Mouse (Mus musculus) heart, embryonic 12.5 days (tissue): ENCODE results near the gene Tnfsf12. TPM values are rescaled to one million over a fixed set of nuclear protein-coding genes. Genes with fewer than 3 reads are reported as not detected.

ENCODE experiments used
- microRNA counts: library from miRNA; unstranded; fragments of <30 nt; microRNA quantifications from one replicate; lab custom pipeline; 2017
- microRNA-seq: library from miRNA; unstranded; fragments of <30 nt; microRNA quantifications from one replicate; pipeline ENCODE4, GENCODE M21; 2017
- polyA plus RNA-seq: library from polyadenylated mRNA; unstranded; fragments of >200 nt; fragmentation: Nextera tagmentation; extraction: Ambion mirVana; gene quantifications from 2 replicates; pipeline ENCODE4 v1.2.1, GENCODE M21; 2016

Tnfsf12 gene
- polyA plus RNA-seq, 1 experiment from 2014 or later, result 5.6 TPM

MicroRNA genes within 50 kb of the gene (microRNA counts, 519-probe panel; counts per million panel counts)
- not detected for microRNA mmu-miR-1934 (lab: Ali Mortazavi, UCI)

Small RNA genes within 50 kb of the gene (microRNA-seq; reads per million reads assigned to microRNA genes)
- 2.6 reads per million, percentile 3 among the genes with 10 or more reads in this experiment for gene Mir1934

Other genes starting within 250 kb of the Tnfsf12 start
- gene Dnah2, start 146.7 kb downstream of the Tnfsf12 start, polyA plus RNA-seq, result 0.15 and 0.59 TPM in 2 replicates
- 87.4 and 90.0 TPM in 2 replicates for gene Efnb3, start 135.6 kb downstream of the Tnfsf12 start, polyA plus RNA-seq
- gene Wrap53, start 115.6 kb downstream of the Tnfsf12 start, polyA plus RNA-seq, result 18.7 and 19.5 TPM in 2 replicates
- 76.0 and 79.1 TPM in 2 replicates for gene Trp53, start 115.5 kb downstream of the Tnfsf12 start, polyA plus RNA-seq
- 30.9 and 31.1 TPM in 2 replicates for gene Atp1b2, start 89.9 kb downstream of the Tnfsf12 start, polyA plus RNA-seq
- gene Shbg, start 77.9 kb downstream of the Tnfsf12 start, polyA plus RNA-seq, result 0.13 and 0.82 TPM in 2 replicates
- gene Sat2, start 73.8 kb downstream of the Tnfsf12 start, polyA plus RNA-seq, result 16.5 and 17.4 TPM in 2 replicates
- 37.1 and 40.1 TPM in 2 replicates for gene Fxr2, start 62.9 kb downstream of the Tnfsf12 start, polyA plus RNA-seq
- not detected in 2 replicates for gene Sox15, start 40.5 kb downstream of the Tnfsf12 start, polyA plus RNA-seq
- 48.6 and 53.8 TPM in 2 replicates for gene Mpdu1, start 33.2 kb downstream of the Tnfsf12 start, polyA plus RNA-seq
- gene Cd68, start 29.7 kb downstream of the Tnfsf12 start, polyA plus RNA-seq, result 4.3 and 5.2 TPM in 2 replicates
- 404 and 420 TPM in 2 replicates for gene Eif4a1, start 23.4 kb downstream of the Tnfsf12 start, polyA plus RNA-seq
- gene Senp3, start 13.8 kb downstream of the Tnfsf12 start, polyA plus RNA-seq, result 74.3 and 83.0 TPM in 2 replicates
- 0.28 and 0.47 TPM in 2 replicates for gene Tnfsf13, start 10.1 kb downstream of the Tnfsf12 start, polyA plus RNA-seq
- gene Tnfsfm13, start 249 bp upstream of the Tnfsf12 start, polyA plus RNA-seq, result 1.5 and 3.3 TPM in 2 replicates
- gene Polr2a, start 62.8 kb upstream of the Tnfsf12 start, polyA plus RNA-seq, result 23.7 and 25.2 TPM in 2 replicates
- gene Slc35g3, start 66.1 kb upstream of the Tnfsf12 start, polyA plus RNA-seq, result 0.33 TPM in 2 replicates
- gene Zbtb4, start 70.1 kb upstream of the Tnfsf12 start, polyA plus RNA-seq, result 2.9 and 3.3 TPM in 2 replicates
- 5.6 and 7.7 TPM in 2 replicates for gene Chrnb1, start 100.1 kb upstream of the Tnfsf12 start, polyA plus RNA-seq
- 2.3 and 2.4 TPM in 2 replicates for gene Fgf11, start 106.0 kb upstream of the Tnfsf12 start, polyA plus RNA-seq
- 1.5 and 1.6 TPM in 2 replicates for gene Tmem102, start 109.8 kb upstream of the Tnfsf12 start, polyA plus RNA-seq
- not detected in 2 replicates for gene Gm39566, start 119.4 kb upstream of the Tnfsf12 start, polyA plus RNA-seq
- not detected in 2 replicates for gene Spem2, start 122.6 kb upstream of the Tnfsf12 start, polyA plus RNA-seq
- not detected in 2 replicates for gene Spem1, start 126.3 kb upstream of the Tnfsf12 start, polyA plus RNA-seq
- gene Nlgn2, start 141.9 kb upstream of the Tnfsf12 start, polyA plus RNA-seq, result 1.8 and 2.3 TPM in 2 replicates
- 289 and 297 TPM in 2 replicates for gene Tmem256, start 142.7 kb upstream of the Tnfsf12 start, polyA plus RNA-seq
- gene Plscr3, start 150.5 kb upstream of the Tnfsf12 start, polyA plus RNA-seq, result 77.9 and 82.3 TPM in 2 replicates
- 0.28 and 0.32 TPM in 2 replicates for gene Tnk1, start 162.9 kb upstream of the Tnfsf12 start, polyA plus RNA-seq
- not detected in 2 replicates for gene Tmem95, start 182.2 kb upstream of the Tnfsf12 start, polyA plus RNA-seq
- gene Kctd11, start 185.6 kb upstream of the Tnfsf12 start, polyA plus RNA-seq, result 4.1 and 4.5 TPM in 2 replicates
- gene Acap1, start 199.7 kb upstream of the Tnfsf12 start, polyA plus RNA-seq, result 10.3 and 11.2 TPM in 2 replicates
- gene 2810408A11Rik, start 205.1 kb upstream of the Tnfsf12 start, polyA plus RNA-seq, result 4.7 and 5.2 TPM in 2 replicates
- gene Neurl4, start 205.2 kb upstream of the Tnfsf12 start, polyA plus RNA-seq, result 7.6 and 9.2 TPM in 2 replicates
- 49.2 and 50.6 TPM in 2 replicates for gene Gps2, start 218.0 kb upstream of the Tnfsf12 start, polyA plus RNA-seq
- 1,286 and 1,307 TPM in 2 replicates for gene Eif5a, start 226.1 kb upstream of the Tnfsf12 start, polyA plus RNA-seq
- gene Ybx2, start 239.9 kb upstream of the Tnfsf12 start, polyA plus RNA-seq, result 2.0 and 2.6 TPM in 2 replicates